Mouse (Mus musculus): ENCODE results near the gene Mcrs1. TPM values are rescaled to one million over a fixed set of nuclear protein-coding genes. Genes with fewer than 3 reads are reported as not detected.
"Not testable (repeated sequence)": the region's sequence is repeated elsewhere in the genome, so short reads cannot be mapped to it uniquely, and the experiment has no call there.

Gene Mcrs1
- polyA plus RNA-seq, 1 experiment from 2014 or later = 198 TPM

DNA sequence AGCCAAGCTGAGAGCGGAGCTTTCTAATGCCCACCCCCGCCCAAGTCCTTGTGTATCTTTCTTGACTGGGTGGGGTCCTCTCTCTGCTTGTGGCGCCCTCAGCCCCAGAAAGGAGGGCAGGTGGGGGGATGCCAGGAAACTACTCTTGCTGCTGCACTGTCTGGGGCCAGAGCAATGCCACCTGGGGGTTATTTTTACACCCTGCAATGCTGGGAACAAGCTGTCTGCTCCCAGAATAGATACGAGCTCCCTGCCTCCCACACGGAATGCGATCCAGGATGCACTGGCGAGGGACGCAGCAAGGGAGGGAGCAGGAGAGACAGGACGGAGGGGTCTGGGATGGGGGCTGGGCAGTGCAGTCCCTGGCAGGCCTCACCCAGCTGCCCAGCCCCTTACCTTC is 2.8 kb downstream of the Mcrs1 start:
- Histone ChIP-seq H3K27ac (no peak overlapping the region), H3K36me3 (ENCODE audit: poor library complexity, severe bottlenecking) (peaks cover 63% of the 10 kb centered on the region), H3K4me2 (no peak overlapping the region), H3K4me3 (no peak overlapping the region), H3K9me3 (replicated peaks) (no peaks in the 10 kb centered on the region), H3K4me1 (peaks cover 19% of the 10 kb centered on the region), H3K9ac (no peak overlapping the region), H3K27me3 (no peaks in the 10 kb centered on the region)
- no peak for ATAC-seq
- 88% methylated on average over 9 of the region's 9 CpGs for WGBS

GRCm38 (mm10) chr15:99246736-99247135 is 5.0 kb downstream of the Mcrs1 start:
- not testable (repeated sequence) for H3K4me2 ChIP-seq; H3K4me3 ChIP-seq; H3K9me3 ChIP-seq (replicated peaks); H3K27ac ChIP-seq; H3K27me3 ChIP-seq; ATAC-seq; H3K9ac ChIP-seq
- Histone ChIP-seq H3K4me1 (peaks cover 10% of the 10 kb centered on the region; the same call in 1 of the 2 replicates), H3K36me3 (ENCODE audit: poor library complexity, severe bottlenecking) (peaks cover 84% of the 10 kb centered on the region)
- WGBS = 90% methylated on average over 6 of the region's 6 CpGs

- 87% methylated on average over 10 of the region's 10 CpGs for whole genome bisulfite sequencing
- Histone ChIP-seq H3K4me2 (no peak overlapping the region), H3K9ac (no peak overlapping the region), H3K36me3 (ENCODE audit: poor library complexity, severe bottlenecking) (peaks cover 70% of the 10 kb centered on the region), H3K9me3 (replicated peaks) (no peaks in the 10 kb centered on the region), H3K4me1 (no peaks in the 10 kb centered on the region), H3K4me3 (no peak overlapping the region), H3K27me3 (no peaks in the 10 kb centered on the region), H3K27ac (no peak overlapping the region)
- no peak for ATAC-seq
Measured at GRCm38 (mm10) chr15:99242045-99242444, 9.7 kb downstream of the Mcrs1 start.

DNA sequence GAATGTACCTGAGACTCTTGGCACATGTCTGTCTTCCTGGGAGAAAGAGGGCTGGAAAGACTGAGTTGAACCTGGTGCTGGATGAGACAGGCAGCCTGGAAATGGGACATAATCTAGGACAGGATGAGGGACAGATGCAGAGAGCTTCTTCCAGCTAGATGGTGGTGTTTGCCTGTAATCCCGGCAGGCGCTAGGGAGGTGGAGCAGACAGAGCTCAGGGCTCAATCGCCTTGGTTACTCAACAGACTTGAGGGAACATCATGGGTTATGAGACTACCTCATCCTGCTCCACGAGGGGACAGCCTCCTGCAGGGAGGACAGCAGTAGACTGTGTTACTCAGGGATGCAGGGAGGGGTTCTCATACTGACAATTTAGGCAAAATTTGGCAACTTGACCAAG is 10.5 kb downstream of the Mcrs1 start:
- Histone ChIP-seq H3K9me3 (replicated peaks) (no peaks in the 10 kb centered on the region), H3K4me3 (no peak overlapping the region), H3K4me1 (no peaks in the 10 kb centered on the region), H3K27ac (no peak overlapping the region), H3K4me2 (no peak overlapping the region), H3K9ac (no peak overlapping the region), H3K27me3 (no peaks in the 10 kb centered on the region), H3K36me3 (ENCODE audit: poor library complexity, severe bottlenecking) (peaks cover 62% of the 10 kb centered on the region)
- no peak for ATAC-seq
- WGBS = 84% methylated on average over 4 of the region's 4 CpGs

GRCm38 (mm10) chr15:99240129-99240528 is 11.6 kb downstream of the Mcrs1 start:
- H3K27ac ChIP-seq = no peak overlapping the region
- no peak overlapping the region for H3K9ac ChIP-seq
- WGBS = 67% methylated on average over 4 of the region's 4 CpGs
- no peaks in the 10 kb centered on the region for H3K27me3 ChIP-seq
- no peaks in the 10 kb centered on the region for H3K4me1 ChIP-seq
- no peaks in the 10 kb centered on the region for H3K9me3 ChIP-seq (replicated peaks)
- ATAC-seq = no peak
- no peak overlapping the region for H3K4me2 ChIP-seq
- H3K36me3 ChIP-seq (ENCODE audit: poor library complexity, severe bottlenecking) = peaks cover 51% of the 10 kb centered on the region
- no peak overlapping the region for H3K4me3 ChIP-seq

DNA sequence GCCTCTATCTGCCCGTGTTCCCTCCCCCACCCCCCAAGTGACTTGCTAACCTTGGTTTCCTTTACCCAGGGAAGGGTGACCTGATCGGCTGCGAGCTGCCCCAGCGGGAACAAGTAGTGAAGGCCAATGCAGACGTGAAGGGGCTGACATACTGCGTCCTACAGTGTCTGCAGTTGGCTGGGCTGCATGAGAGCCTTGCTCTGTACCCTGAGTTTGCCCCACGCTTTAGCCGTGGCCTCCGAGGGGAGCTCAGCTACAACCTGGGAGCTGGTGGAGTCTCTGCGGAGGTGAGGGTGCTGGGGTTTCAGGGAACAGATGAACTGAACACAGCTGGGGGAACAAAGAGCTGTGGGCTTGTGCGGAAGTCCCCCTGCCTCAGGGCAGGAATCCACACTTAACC is 13.8 kb downstream of the Mcrs1 start:
- no peak for ATAC-seq
- H3K27ac ChIP-seq = no peak overlapping the region
- no peak overlapping the region for H3K4me3 ChIP-seq
- H3K27me3 ChIP-seq = peaks cover 16% of the 10 kb centered on the region
- peaks cover 30% of the 10 kb centered on the region for H3K36me3 ChIP-seq (ENCODE audit: poor library complexity, severe bottlenecking)
- WGBS = 69% methylated on average over 11 of the region's 11 CpGs
- H3K4me2 ChIP-seq = no peak overlapping the region
- H3K9ac ChIP-seq = no peak overlapping the region
- H3K9me3 ChIP-seq (replicated peaks) = no peaks in the 10 kb centered on the region
- no peaks in the 10 kb centered on the region for H3K4me1 ChIP-seq

- ATAC-seq = no peak
- Histone ChIP-seq H3K27me3 (peaks cover 39% of the 10 kb centered on the region), H3K9ac (no peak overlapping the region), H3K27ac (no peak overlapping the region), H3K36me3 (ENCODE audit: poor library complexity, severe bottlenecking) (no peaks in the 10 kb centered on the region), H3K4me3 (no peak overlapping the region), H3K4me2 (no peak overlapping the region), H3K4me1 (peaks cover 3% of the 10 kb centered on the region; the same call in 1 of the 2 replicates), H3K9me3 (replicated peaks) (no peaks in the 10 kb centered on the region)
- 60% methylated on average over 12 of the region's 12 CpGs for WGBS
Measured at GRCm38 (mm10) chr15:99234326-99235010, 17.3 kb downstream of the Mcrs1 start.

DNA sequence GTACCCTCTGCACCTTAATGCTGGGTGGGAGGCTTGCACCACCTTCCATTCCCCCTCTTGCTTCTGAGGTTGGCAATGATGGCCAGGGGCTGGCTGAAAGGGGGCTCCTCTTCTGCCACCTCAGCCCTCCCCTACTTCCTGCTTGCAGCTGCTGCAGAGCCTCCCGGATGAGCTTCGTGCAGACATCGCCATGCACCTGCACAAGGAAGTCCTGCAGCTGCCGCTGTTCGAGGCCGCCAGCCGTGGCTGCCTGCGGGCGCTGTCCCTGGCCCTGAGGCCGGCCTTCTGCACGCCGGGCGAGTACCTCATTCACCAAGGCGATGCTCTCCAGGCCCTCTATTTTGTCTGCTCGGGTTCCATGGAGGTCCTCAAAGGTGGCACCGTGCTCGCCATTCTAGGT is 18.0 kb downstream of the Mcrs1 start:
- Histone ChIP-seq H3K36me3 (ENCODE audit: poor library complexity, severe bottlenecking) (no peaks in the 10 kb centered on the region), H3K9ac (no peak overlapping the region), H3K4me1 (peaks cover 3% of the 10 kb centered on the region; the same call in 1 of the 2 replicates), H3K9me3 (replicated peaks) (no peaks in the 10 kb centered on the region), H3K27me3 (peaks cover 47% of the 10 kb centered on the region), H3K4me2 (no peak overlapping the region), H3K4me3 (no peak overlapping the region), H3K27ac (no peak overlapping the region)
- WGBS = 66% methylated on average over 17 of the region's 17 CpGs
- no peak for ATAC-seq

DNA sequence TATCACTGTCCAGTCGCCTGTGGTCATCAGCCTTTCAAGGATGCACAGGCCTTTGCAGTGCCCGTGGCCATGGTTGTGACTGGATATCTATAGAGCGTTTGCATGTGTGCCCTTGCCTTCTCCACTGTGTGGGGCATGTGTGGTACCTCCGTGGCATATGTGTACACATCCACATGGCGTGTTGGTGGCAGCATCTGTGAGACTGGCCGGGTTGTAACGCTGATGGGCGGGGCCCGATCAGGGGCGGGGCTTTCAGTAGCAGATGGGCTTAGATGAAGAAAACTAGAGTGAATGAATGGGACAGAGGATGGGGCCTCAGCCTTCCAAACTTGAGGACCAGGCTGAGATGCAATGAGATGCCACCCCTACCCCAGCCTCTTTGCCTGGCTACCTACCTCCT is 19.8 kb downstream of the Mcrs1 start:
- Histone ChIP-seq H3K4me1 (peaks cover 3% of the 10 kb centered on the region; the same call in 1 of the 2 replicates), H3K9ac (no peak overlapping the region), H3K4me3 (no peak overlapping the region), H3K4me2 (no peak overlapping the region), H3K27me3 (peaks cover 64% of the 10 kb centered on the region), H3K36me3 (ENCODE audit: poor library complexity, severe bottlenecking) (no peaks in the 10 kb centered on the region), H3K9me3 (replicated peaks) (no peaks in the 10 kb centered on the region), H3K27ac (no peak overlapping the region)
- WGBS = 72% methylated on average over 10 of the region's 10 CpGs
- no peak for ATAC-seq

DNA sequence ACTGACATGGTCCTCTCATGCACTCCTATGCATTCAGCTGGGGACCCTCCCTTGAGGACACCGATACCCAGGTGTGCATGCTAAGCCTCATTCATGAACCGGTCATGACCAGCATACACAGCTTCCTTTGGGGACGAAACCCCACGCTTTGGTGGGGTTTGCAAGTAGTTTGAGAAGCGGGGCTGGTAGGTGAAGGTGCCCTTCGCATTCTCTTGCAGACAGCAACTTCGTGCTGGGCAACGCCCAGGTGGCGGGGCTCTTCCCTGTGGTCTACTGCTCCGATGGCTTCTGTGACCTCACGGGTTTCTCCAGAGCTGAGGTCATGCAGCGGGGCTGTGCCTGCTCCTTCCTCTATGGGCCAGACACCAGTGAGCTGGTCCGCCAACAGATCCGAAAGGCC is 25.7 kb downstream of the Mcrs1 start:
- H3K27me3 ChIP-seq = peaks cover 97% of the 10 kb centered on the region
- no peaks in the 10 kb centered on the region for H3K36me3 ChIP-seq (ENCODE audit: poor library complexity, severe bottlenecking)
- H3K27ac ChIP-seq = no peak overlapping the region; the same call in 1 of the 2 replicates
- H3K4me2 ChIP-seq = peak overlapping the region; percentile 66
- H3K9me3 ChIP-seq (replicated peaks) = no peaks in the 10 kb centered on the region
- H3K4me1 ChIP-seq = peaks cover 43% of the 10 kb centered on the region
- WGBS = 17% methylated on average over 14 of the region's 14 CpGs
- H3K9ac ChIP-seq = no peak overlapping the region
- peak overlapping the region; percentile 44 for H3K4me3 ChIP-seq
- ATAC-seq = no peak

- peak overlapping the region; percentile 44 for H3K4me3 ChIP-seq
- H3K27ac ChIP-seq = peak overlapping the region; percentile 3; the same call in 1 of the 2 replicates
- H3K4me2 ChIP-seq = peak overlapping the region; percentile 66
- no peaks in the 10 kb centered on the region for H3K36me3 ChIP-seq (ENCODE audit: poor library complexity, severe bottlenecking)
- H3K27me3 ChIP-seq = peaks cover 100% of the 10 kb centered on the region
- peak; percentile 62; the same call in 1 of the 2 replicates for ATAC-seq
- peak overlapping the region; percentile 53 for H3K9ac ChIP-seq
- 2% methylated on average over 22 of the region's 22 CpGs for WGBS
- H3K4me1 ChIP-seq = peaks cover 43% of the 10 kb centered on the region
- H3K9me3 ChIP-seq (replicated peaks) = no peaks in the 10 kb centered on the region
Measured at GRCm38 (mm10) chr15:99225081-99225810, 26.5 kb downstream of the Mcrs1 start.

- WGBS = under 1% methylated on average over 27 of the region's 66 CpGs
- Histone ChIP-seq H3K9ac (peak within 1 kb of the TSS; percentile 53), H3K4me2 (peak within 1 kb of the TSS; percentile 66), H3K4me3 (peak within 1 kb of the TSS; percentile 44), H3K27ac (peak within 1 kb of the TSS; percentile 3; the same call in 1 of the 2 replicates), H3K36me3 (ENCODE audit: poor library complexity, severe bottlenecking) (no peaks in the 10 kb centered on the region), H3K4me1 (peaks cover 43% of the 10 kb centered on the region), H3K9me3 (replicated peaks) (no peaks in the 10 kb centered on the region), H3K27me3 (peaks cover 99% of the 10 kb centered on the region)
- ATAC-seq = peak; percentile 71
Measured at GRCm38 (mm10) chr15:99224208-99224911, 27.4 kb downstream of the Mcrs1 start, which contains the start of gene Kcnh3. Gene Kcnh3, plus strand, starts transcription at chr15:99224861.
